Mouse (Mus musculus) G1E (cell line): ENCODE results near the gene Adgra3. TPM values are rescaled to one million over a fixed set of nuclear protein-coding genes. Genes with fewer than 3 reads are reported as not detected.

Experiments
- ATAC-seq: 2 replicates; pipeline ENCODE4 v1.8.0; 2016; ENCODE audit warnings: mild to moderate bottlenecking; ENCODE audit not compliant: insufficient number of reproducible peaks, poor library complexity, low FRiP score, severe bottlenecking; ENCODE audit errors: extremely low read depth
- DNase-seq: peaks from one replicate; pipeline ENCODE4 v3.0.0; 2012; ENCODE audit warnings: low spot score
- H3K27me3 ChIP-seq: 2 replicates; pipeline ENCODE4 v1.6.1; 2012; ENCODE audit warnings: mild to moderate bottlenecking, low read length, inconsistent platforms; ENCODE audit not compliant: insufficient read depth
- H3K36me3 ChIP-seq: replicated peaks from 2 replicates; pipeline ENCODE3; 2012; ENCODE audit warnings: mild to moderate bottlenecking, inconsistent platforms
- H3K4me1 ChIP-seq: 2 replicates; pipeline ENCODE4 v1.6.1; 2012; ENCODE audit warnings: low read depth, low read length, inconsistent platforms, mixed read lengths; ENCODE audit not compliant: insufficient read depth
- H3K4me3 ChIP-seq: 2 replicates; pipeline ENCODE4 v1.5.1; 2012; ENCODE audit warnings: low read depth, mild to moderate bottlenecking, inconsistent platforms, low read length, moderate library complexity, mixed read lengths
- H3K9me3 ChIP-seq: replicated peaks from 2 replicates; pipeline ENCODE4 v1.6.1; 2012; ENCODE audit warnings: inconsistent platforms
- CTCF ChIP-seq: IDR thresholded peaks from 2 replicates; pipeline ENCODE4 v1.5.1; 2012; ENCODE audit warnings: low read depth, low read length, inconsistent platforms, mixed read lengths
- GATA1 ChIP-seq: IDR thresholded peaks from 2 replicates; pipeline ENCODE4 v1.6.1; 2012; ENCODE audit warnings: borderline replicate concordance, low read length, inconsistent platforms, mixed read lengths
- GATA2 ChIP-seq: IDR thresholded peaks from 2 replicates; pipeline ENCODE4 v1.6.1; 2012; ENCODE audit warnings: low read depth, low read length, inconsistent platforms, borderline replicate concordance
- POLR2AphosphoS5 ChIP-seq: IDR thresholded peaks from 2 replicates; pipeline ENCODE4 v1.6.1; 2012; ENCODE audit warnings: low read depth, low read length, inconsistent platforms; ENCODE audit not compliant: insufficient replicate concordance
- TAL1 ChIP-seq: conservative IDR thresholded peaks from 2 replicates; pipeline ENCODE4 v1.6.1; 2012; ENCODE audit warnings: low read depth, low read length, inconsistent platforms, mixed read lengths
- polyA plus RNA-seq: library from polyadenylated mRNA; stranded (reverse); fragments of >175 nt; gene quantifications from 2 replicates; pipeline ENCODE4 v1.2.3, GENCODE M21; 2012
- total RNA-seq, 2 experiments: library from RNA; stranded (forward) in 1 of 2; stranded (reverse) in 1 of 2; fragments of 200-1000 nt in 1 of 2; fragments of >200 nt in 1 of 2; fragmentation: Nextera tagmentation in 1 of 2; gene quantifications; 2 replicates each; pipeline ENCODE4 v1.2.3; 2014 to 2017

Adgra3 gene
- total and polyA plus RNA-seq, 3 experiments = 0.16 TPM; not detected in 2

DNA sequence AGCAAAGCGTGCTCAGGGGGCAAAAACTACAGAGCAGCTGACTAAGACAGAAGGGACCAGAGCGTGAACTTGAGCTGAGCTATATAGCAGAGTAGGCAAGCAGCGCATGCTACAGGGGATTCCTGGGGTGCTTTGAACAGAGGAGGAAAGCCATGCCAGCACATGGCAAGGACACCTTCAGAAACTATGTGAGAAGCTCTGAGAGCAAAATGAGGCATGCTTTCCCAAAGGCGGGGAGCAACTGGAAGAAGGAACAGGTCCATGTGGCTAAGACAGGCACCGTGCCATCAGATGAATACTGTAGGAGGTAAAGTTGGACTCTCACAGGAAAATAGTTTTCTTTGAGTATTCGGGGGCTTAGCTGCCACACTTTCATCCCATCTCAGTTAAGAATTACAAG is 13.6 kb downstream of the Adgra3 start:
- no peak for ATAC-seq
- Histone ChIP-seq H3K9me3 (no peaks in the 10 kb centered on the region), H3K27me3 (no peaks in the 10 kb centered on the region), H3K4me1 (no peaks in the 10 kb centered on the region), H3K36me3 (no peaks in the 10 kb centered on the region), H3K4me3 (no peak overlapping the region)
- DNase-seq = no peak
- TF ChIP-seq GATA1 = no peak
- TF ChIP-seq POLR2AphosphoS5 = no peak
- no peak for TF ChIP-seq CTCF
- TF ChIP-seq TAL1 = no peak
- TF ChIP-seq GATA2 = no peak

- DNase-seq (no peak), ATAC-seq (no peak)
- TF ChIP-seq GATA1 = no peak
- TF ChIP-seq TAL1 = no peak
- no peak for TF ChIP-seq POLR2AphosphoS5
- TF ChIP-seq CTCF = no peak
- TF ChIP-seq GATA2 = no peak
- H3K36me3 ChIP-seq = no peaks in the 10 kb centered on the region
- H3K9me3 ChIP-seq = no peaks in the 10 kb centered on the region
- no peak overlapping the region for H3K4me3 ChIP-seq
- H3K27me3 ChIP-seq = no peaks in the 10 kb centered on the region
- H3K4me1 ChIP-seq = no peaks in the 10 kb centered on the region
Observed at GRCm38 (mm10) chr5:50043677-50044076, 15.1 kb downstream of the Adgra3 start.

GRCm38 (mm10) chr5:50042274-50042943 is 16.4 kb downstream of the Adgra3 start:
- no peak for TF ChIP-seq CTCF
- TF ChIP-seq POLR2AphosphoS5 = no peak
- no peak for TF ChIP-seq GATA1
- TF ChIP-seq GATA2 = no peak
- no peak for TF ChIP-seq TAL1
- H3K4me3 ChIP-seq = no peak overlapping the region
- no peaks in the 10 kb centered on the region for H3K36me3 ChIP-seq
- no peaks in the 10 kb centered on the region for H3K9me3 ChIP-seq
- no peak for DNase-seq
- H3K4me1 ChIP-seq = no peaks in the 10 kb centered on the region
- ATAC-seq = no peak
- H3K27me3 ChIP-seq = no peaks in the 10 kb centered on the region

GRCm38 (mm10) chr5:50039521-50039920 is 19.3 kb downstream of the Adgra3 start:
- Histone ChIP-seq H3K27me3 (no peaks in the 10 kb centered on the region), H3K4me1 (no peaks in the 10 kb centered on the region), H3K36me3 (no peaks in the 10 kb centered on the region), H3K9me3 (no peaks in the 10 kb centered on the region), H3K4me3 (no peak overlapping the region)
- ATAC-seq (no peak), DNase-seq (no peak)
- TF ChIP-seq TAL1 (no peak), GATA2 (no peak), CTCF (no peak), POLR2AphosphoS5 (no peak)

DNA sequence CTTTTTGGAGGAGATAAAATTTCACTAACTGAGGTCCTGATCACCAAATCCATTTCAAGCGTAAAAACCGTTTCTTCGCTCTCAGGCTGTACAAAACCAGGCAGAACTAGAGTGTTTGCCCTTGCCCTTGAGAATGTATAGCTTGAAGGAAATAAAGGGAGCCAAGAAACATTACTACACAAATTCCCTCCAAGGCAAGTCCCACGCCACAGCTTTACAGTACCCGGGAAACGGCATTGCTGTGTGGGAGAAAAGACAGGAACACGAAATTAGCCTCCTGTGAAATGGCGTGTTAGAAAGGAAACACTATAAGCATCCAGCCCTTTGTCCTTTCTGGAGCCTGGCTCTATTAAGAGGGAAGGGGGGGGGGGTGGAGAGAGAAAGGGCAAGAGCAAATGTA is 21.1 kb downstream of the Adgra3 start:
- Histone ChIP-seq H3K9me3 (no peaks in the 10 kb centered on the region), H3K36me3 (no peaks in the 10 kb centered on the region), H3K4me1 (no peaks in the 10 kb centered on the region), H3K27me3 (no peaks in the 10 kb centered on the region), H3K4me3 (no peak overlapping the region)
- ATAC-seq (no peak), DNase-seq (no peak)
- no peak for TF ChIP-seq TAL1
- no peak for TF ChIP-seq POLR2AphosphoS5
- TF ChIP-seq GATA1 = no peak
- no peak for TF ChIP-seq GATA2
- no peak for TF ChIP-seq CTCF

GRCm38 (mm10) chr5:50034900-50035514 is 23.8 kb downstream of the Adgra3 start:
- H3K27me3 ChIP-seq = no peaks in the 10 kb centered on the region
- H3K4me3 ChIP-seq = no peak overlapping the region
- H3K9me3 ChIP-seq = no peaks in the 10 kb centered on the region
- ATAC-seq = no peak
- no peak for DNase-seq
- H3K4me1 ChIP-seq = no peaks in the 10 kb centered on the region
- TF ChIP-seq POLR2AphosphoS5 = no peak
- no peak for TF ChIP-seq CTCF
- no peak for TF ChIP-seq GATA2
- TF ChIP-seq GATA1 = no peak
- no peak for TF ChIP-seq TAL1
- no peaks in the 10 kb centered on the region for H3K36me3 ChIP-seq
